Mouse (Mus musculus) cortical plate, adult 2 months (tissue): ENCODE results near the gene Dmpk.

Experiments used
- CTCF ChIP-seq: fragments of 200-500 bp; IDR thresholded peaks from 2 replicates; pipeline ENCODE4 v1.5.1; 2011; ENCODE audit warnings: mild to moderate bottlenecking, control low read depth, low read length; ENCODE audit not compliant: insufficient read depth; ENCODE audit errors: extremely low read depth
- POLR2A ChIP-seq: fragments of 200-500 bp; IDR thresholded peaks from 2 replicates; pipeline ENCODE4 v1.6.1; 2011; ENCODE audit warnings: mild to moderate bottlenecking, low read length, control low read depth; ENCODE audit not compliant: insufficient read depth; ENCODE audit errors: extremely low read depth

DNA sequence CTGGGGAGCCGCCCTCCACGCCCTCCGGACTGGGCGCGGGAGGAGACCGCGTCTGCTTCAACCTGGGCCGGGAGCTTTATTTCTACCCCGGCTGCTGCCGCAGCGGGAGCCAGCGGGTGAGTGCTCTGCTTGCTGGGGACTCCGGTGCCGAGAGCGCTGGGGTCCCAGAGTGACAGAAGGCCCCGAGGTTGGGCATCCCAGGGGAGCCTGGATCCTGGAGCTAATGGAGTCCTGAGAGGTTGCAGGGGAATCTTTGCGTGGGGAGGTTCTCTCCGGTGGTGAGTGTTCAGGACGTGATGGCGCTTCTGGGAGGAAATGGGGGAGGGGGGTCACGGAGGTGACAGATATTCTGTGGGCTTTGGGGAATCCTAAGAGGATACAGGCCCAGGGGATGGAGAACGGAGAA, 7.1 kb upstream of the Dmpk start:
- no peak for TF ChIP-seq POLR2A
- TF ChIP-seq CTCF = no peak
